In genomic region chr17:87024491-87025242, GRCm38 (mm10) we compare ENCODE assay signal across 8 mouse cellular contexts. TPM values are rescaled to one million over a fixed set of nuclear protein-coding genes. Genes with fewer than 3 reads are reported as not detected.
DNase-seq lines count a peak whose midpoint lies in the region; ATAC-seq lines count a peak whose summit lies in the region.

No protein-coding gene starts in this region.

- WGBS in midbrain, embryonic 14.5 days: under 1% methylated on average over 55 of the region's 55 CpGs

- H3K27me3 ChIP-seq in midbrain, embryonic 14.5 days (ENCODE audit: control insufficient read depth, insufficient read depth, low read length): no peaks in the 10 kb centered on the region

- intact Hi-C loops in left cerebral cortex, postnatal 14 days (cut with DNase I): loop anchor here (10.0 kb wide), 1 partner anchor 60 kb away; the partner anchor contains the start of gene Rhoq

- peaks cover 21% of the 10 kb centered on the region for H3K36me3 ChIP-seq in midbrain, embryonic 14.5 days (ENCODE audit: control insufficient read depth, insufficient read depth, low read length)

- ATAC-seq in frontal cortex, adult (ENCODE audit: low TSS enrichment): peak; percentile 21
- peak; percentile 79; the same call in 1 of the 2 replicates for ATAC-seq in midbrain, embryonic 14.5 days (ENCODE audit: low FRiP score, low TSS enrichment)

- H3K9me3 ChIP-seq in midbrain, embryonic 14.5 days (ENCODE audit: control insufficient read depth, low read length): no peaks in the 10 kb centered on the region

- peak overlapping the region; percentile 86 for H3K4me3 ChIP-seq in midbrain, embryonic 14.5 days (replicated peaks; ENCODE audit: low read depth, low read length)

- H3K9ac ChIP-seq in midbrain, embryonic 14.5 days (replicated peaks; ENCODE audit: low read length): peak overlapping the region; percentile 74

- H3K4me2 ChIP-seq in midbrain, embryonic 14.5 days (ENCODE audit: low read length): peak overlapping the region; percentile 89

- H3K27ac ChIP-seq in midbrain, embryonic 14.5 days (replicated peaks; ENCODE audit: low read depth, low read length): no peak overlapping the region

- no peak for DNase-seq in frontal cortex, postnatal 36 days (ENCODE audit: low spot score in 2 of 2)
- peak; percentile 30 for DNase-seq in urinary bladder, postnatal 25 days (ENCODE audit: low spot score)
- no peak for DNase-seq in urinary bladder, postnatal 10 days (ENCODE audit: low spot score)
- DNase-seq in induced T-regulatory cell, adult 2 months (ENCODE audit: low read depth): peak; percentile 59
- peak; percentile 37 for DNase-seq in midbrain, embryonic 14.5 days
- no peak for DNase-seq in left cerebral cortex, postnatal 14 days (ENCODE audit: low spot score in 2 of 2)
- no peak for DNase-seq in adrenal gland, postnatal 4 days (ENCODE audit: low spot score in 2 of 2)

- H3K4me1 ChIP-seq in midbrain, embryonic 14.5 days (ENCODE audit: control insufficient read depth, insufficient read depth, low read length): peaks cover 14% of the 10 kb centered on the region

RNA-seq across cellular contexts. Expression of gene Pigf, which starts 0.5 kb away (rescaled TPM):
- polyA plus RNA-seq in midbrain, embryonic 14.5 days (2014; fragmentation: Nextera tagmentation; extraction: Ambion mirVana): 38.0 and 42.6 TPM in 2 replicates
- 10 to 100 TPM; 16.6 to 16.9 TPM for total RNA-seq in left cerebral cortex, postnatal 14 days (2021)
- 10 to 100 TPM; 11.4 to 13.0 TPM for total RNA-seq in adrenal gland, postnatal 4 days (2021)

RNA-seq across cellular contexts. Expression of gene Cript, which starts 0.7 kb away (rescaled TPM):
- polyA plus RNA-seq in midbrain, embryonic 14.5 days (2014; fragmentation: Nextera tagmentation; extraction: Ambion mirVana): 246 and 249 TPM in 2 replicates
- total RNA-seq in left cerebral cortex, postnatal 14 days (2021): 10 to 100 TPM; 58.6 to 61.3 TPM
- total RNA-seq in adrenal gland, postnatal 4 days (2021): 10 to 100 TPM; 49.8 to 50.1 TPM

Comparison
In these comparisons a context has a peak if more than half of its experiments do, and no peak if none do; other contexts are left out.
1. DNase-seq: peak in urinary bladder, postnatal 25 days (single experiment), induced T-regulatory cell, adult 2 months (single experiment) and midbrain, embryonic 14.5 days (single experiment); none in frontal cortex, postnatal 36 days (0 of 2), urinary bladder, postnatal 10 days (single experiment), left cerebral cortex, postnatal 14 days (0 of 2) and adrenal gland, postnatal 4 days (0 of 2).